Mouse (Mus musculus): ENCODE measurements around the gene Ptdss2.
A peak's percentile ranks its signal among the peaks of the same experiment; 100 is the strongest.

DNA sequence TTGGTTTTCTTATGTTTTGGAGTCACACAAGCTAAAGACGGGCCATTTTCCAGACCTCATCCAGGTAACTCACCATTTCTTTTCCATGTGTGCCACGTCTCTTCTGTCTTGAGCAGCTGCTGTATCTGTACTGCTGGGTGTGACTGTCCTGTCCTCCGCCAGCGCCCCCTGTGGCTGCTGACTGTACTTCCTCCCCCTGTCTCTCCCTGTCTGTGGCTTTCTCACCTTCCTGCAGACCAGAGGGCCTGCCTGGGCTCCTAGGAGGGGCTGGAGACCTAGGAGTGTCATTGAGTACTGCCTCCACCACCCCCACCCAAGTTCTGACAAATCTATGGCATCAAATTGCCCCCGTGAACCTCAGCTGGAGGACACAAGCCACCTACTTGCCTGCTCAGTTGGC lies 20.9 kb downstream of the Ptdss2 start:
- TF ChIP-seq JUND (IDR thresholded peaks at IDR 0.05; ENCODE audit: low read depth, low read length), result no peak
- TF ChIP-seq CTCF (IDR thresholded peaks at IDR 0.05 in 2 of 3, conservative IDR thresholded peaks at IDR 0.05 in 1 of 3; ENCODE audit: control insufficient read depth in 1 of 3, insufficient read depth in 1 of 3, low read depth in 2 of 3, low read length in 3 of 3, poor library complexity in 1 of 3, severe bottlenecking in 1 of 3), result peak; percentile 72 to 84 (median 75)
- 0 out of 2 replicates have a peak, but pooled peaks have one; percentile 34 for TF ChIP-seq MAZ (IDR thresholded peaks at IDR 0.05; ENCODE audit: low read depth, low read length)
- no peak for TF ChIP-seq POLR2A (IDR thresholded peaks at IDR 0.05; ENCODE audit: control insufficient read depth in 1 of 2, insufficient read depth in 1 of 2, low read depth in 1 of 2, low read length in 2 of 2, poor library complexity in 1 of 2)
- no peak for TF ChIP-seq NRF1 (IDR thresholded peaks at IDR 0.05; ENCODE audit: insufficient read depth, low read depth, low read length, poor library complexity, severe bottlenecking)
- no peak for TF ChIP-seq ZKSCAN1 (IDR thresholded peaks at IDR 0.05; ENCODE audit: low read depth, low read length)
- TF ChIP-seq MAFK (IDR thresholded peaks at IDR 0.05; ENCODE audit: borderline replicate concordance, low read depth, low read length), result no peak
- no peak for TF ChIP-seq E2F4 (IDR thresholded peaks at IDR 0.05; ENCODE audit: borderline replicate concordance, low read depth, low read length)
- no peak for TF ChIP-seq MAX (IDR thresholded peaks at IDR 0.05; ENCODE audit: low read length)
- TF ChIP-seq EP300 (IDR thresholded peaks at IDR 0.05; ENCODE audit: low read depth in 1 of 2, low read length in 2 of 2), result no peak
- TF ChIP-seq GATA1 (IDR thresholded peaks at IDR 0.05; ENCODE audit: low read depth, low read length), result no peak
- TF ChIP-seq SMC3 (IDR thresholded peaks at IDR 0.05; ENCODE audit: low read depth, low read length), result peak; percentile 21; the same call in 1 of the 2 replicates

Data from MEL (cell line).